Comparison of ENCODE assay signal across 12 mouse cellular contexts in genomic region chr2:180488210-180488751, GRCm38 (mm10). TPM values are rescaled to one million over a fixed set of nuclear protein-coding genes. Genes with fewer than 3 reads are reported as not detected.
DNase-seq lines count a peak whose midpoint lies in the region; ATAC-seq lines count a peak whose summit lies in the region.
"Had no signal": no experiment of that assay in that cellular context is flagged by ENCODE, and none has a peak within 500 bp of the region (broad histone marks: within the 10 kb centered on the region; RNA-seq: fewer than 3 reads in every experiment).

No protein-coding gene starts in this region.

- no peak for ATAC-seq in neural tube, embryonic 11.5 days (ENCODE audit: insufficient read depth, low FRiP score, low TSS enrichment)
- ATAC-seq in hindbrain, embryonic 12.5 days (ENCODE audit: low FRiP score) = peak; percentile 56
- 0 out of 2 replicates have a peak, but pooled peaks have one; percentile 9 for ATAC-seq in neural tube, embryonic 12.5 days (ENCODE audit: low FRiP score, low read depth)
- ATAC-seq in heart, embryonic 11.5 days (replicated peaks; ENCODE audit: insufficient number of reproducible peaks, low FRiP score, low TSS enrichment) = no peak

- 14% methylated on average over 17 of the region's 17 CpGs for WGBS in neural tube, embryonic 11.5 days
- WGBS in hindbrain, embryonic 12.5 days = 7% methylated on average over 17 of the region's 17 CpGs
- whole genome bisulfite sequencing in neural tube, embryonic 12.5 days = 13% methylated on average over 17 of the region's 17 CpGs
- 19% methylated on average over 17 of the region's 17 CpGs for WGBS in heart, embryonic 11.5 days (ENCODE audit: insufficient replicate concordance)

- no peaks in the 10 kb centered on the region for H3K27me3 ChIP-seq in neural tube, embryonic 11.5 days (ENCODE audit: control insufficient read depth, insufficient read depth, low read length)
- peaks cover 2% of the 10 kb centered on the region; the same call in 1 of the 2 replicates for H3K27me3 ChIP-seq in hindbrain, embryonic 12.5 days
- H3K27me3 ChIP-seq in neural tube, embryonic 12.5 days (replicated peaks) = no peaks in the 10 kb centered on the region
- peaks cover 16% of the 10 kb centered on the region for H3K27me3 ChIP-seq in heart, embryonic 11.5 days (ENCODE audit: control insufficient read depth, insufficient read depth, low read length)

- H3K36me3 ChIP-seq in neural tube, embryonic 11.5 days (ENCODE audit: control insufficient read depth, insufficient read depth, low read length) = no peaks in the 10 kb centered on the region
- no peaks in the 10 kb centered on the region for H3K36me3 ChIP-seq in hindbrain, embryonic 12.5 days
- H3K36me3 ChIP-seq in neural tube, embryonic 12.5 days = no peaks in the 10 kb centered on the region
- no peaks in the 10 kb centered on the region for H3K36me3 ChIP-seq in heart, embryonic 11.5 days (ENCODE audit: control insufficient read depth, insufficient read depth, low read length)
- H3K36me3 ChIP-seq: embryonic facial prominence, embryonic 13.5 days; liver, embryonic 15.5 days had no signal

- peaks cover 13% of the 10 kb centered on the region; the same call in 1 of the 2 replicates for H3K4me1 ChIP-seq in neural tube, embryonic 11.5 days (ENCODE audit: control insufficient read depth, insufficient read depth, low read length)
- peaks cover 20% of the 10 kb centered on the region for H3K4me1 ChIP-seq in hindbrain, embryonic 12.5 days
- H3K4me1 ChIP-seq in neural tube, embryonic 12.5 days = peaks cover 15% of the 10 kb centered on the region
- H3K4me1 ChIP-seq in heart, embryonic 11.5 days (ENCODE audit: control insufficient read depth, insufficient read depth, low read length) = no peaks in the 10 kb centered on the region
- H3K4me1 ChIP-seq: embryonic facial prominence, embryonic 13.5 days; liver, embryonic 15.5 days had no signal

- H3K9ac ChIP-seq in neural tube, embryonic 11.5 days (ENCODE audit: low read length) = peak overlapping the region; percentile 23
- 0 out of 2 replicates have a peak overlapping the region, but pooled peaks have one; percentile 9 for H3K9ac ChIP-seq in hindbrain, embryonic 12.5 days
- no peak overlapping the region for H3K9ac ChIP-seq in neural tube, embryonic 12.5 days
- no peak overlapping the region for H3K9ac ChIP-seq in heart, embryonic 11.5 days (ENCODE audit: low read depth, low read length)
- H3K9ac ChIP-seq: embryonic facial prominence, embryonic 13.5 days; liver, embryonic 15.5 days had no signal

- peak; percentile 56 for DNase-seq in neural tube, embryonic 11.5 days (ENCODE audit: low spot score)
- DNase-seq in neural tube, embryonic 10.5 days (ENCODE audit: extremely low spot score, low spot score) = no peak
- peak; percentile 72 for DNase-seq in embryo, embryonic 10.5 days (ENCODE audit: low spot score)
- DNase-seq in kidney, postnatal 4 days = no peak
- no peak for DNase-seq in kidney, postnatal 14 days
- DNase-seq: gastrocnemius, postnatal 10 days; thymus, adult 18-20 months had no signal

- H3K27ac ChIP-seq in neural tube, embryonic 11.5 days (ENCODE audit: low read depth, low read length) = no peak overlapping the region
- no peak overlapping the region; the same call in 1 of the 2 replicates for H3K27ac ChIP-seq in hindbrain, embryonic 12.5 days
- H3K27ac ChIP-seq in neural tube, embryonic 12.5 days = no peak overlapping the region
- H3K27ac ChIP-seq in heart, embryonic 11.5 days (ENCODE audit: low read depth, low read length) = no peak overlapping the region
- H3K27ac ChIP-seq: embryonic facial prominence, embryonic 13.5 days; liver, embryonic 15.5 days had no signal

- H3K9me3 ChIP-seq in neural tube, embryonic 11.5 days (ENCODE audit: control insufficient read depth, low read length) = no peaks in the 10 kb centered on the region
- no peaks in the 10 kb centered on the region for H3K9me3 ChIP-seq in hindbrain, embryonic 12.5 days (replicated peaks)
- no peaks in the 10 kb centered on the region for H3K9me3 ChIP-seq in neural tube, embryonic 12.5 days
- H3K9me3 ChIP-seq in heart, embryonic 11.5 days (replicated peaks; ENCODE audit: control insufficient read depth, low read length) = no peaks in the 10 kb centered on the region
- H3K9me3 ChIP-seq: embryonic facial prominence, embryonic 13.5 days; liver, embryonic 15.5 days had no signal

- peak overlapping the region; percentile 12; the same call in 1 of the 2 replicates for H3K4me3 ChIP-seq in neural tube, embryonic 11.5 days (ENCODE audit: low read depth, low read length)
- peak overlapping the region; percentile 12; the same call in 1 of the 2 replicates for H3K4me3 ChIP-seq in hindbrain, embryonic 12.5 days
- H3K4me3 ChIP-seq in neural tube, embryonic 12.5 days = no peak overlapping the region
- no peak overlapping the region for H3K4me3 ChIP-seq in heart, embryonic 11.5 days (ENCODE audit: low read depth, low read length)
- H3K4me3 ChIP-seq: embryonic facial prominence, embryonic 13.5 days; liver, embryonic 15.5 days had no signal

- H3K4me2 ChIP-seq in neural tube, embryonic 11.5 days (ENCODE audit: low read depth) = peak overlapping the region; percentile 31
- H3K4me2 ChIP-seq in hindbrain, embryonic 12.5 days (replicated peaks) = peak overlapping the region; percentile 42
- H3K4me2 ChIP-seq in neural tube, embryonic 12.5 days (replicated peaks) = peak overlapping the region; percentile 55
- no peak overlapping the region for H3K4me2 ChIP-seq in heart, embryonic 11.5 days
- H3K4me2 ChIP-seq: embryonic facial prominence, embryonic 13.5 days; liver, embryonic 15.5 days had no signal

RNA-seq across cellular contexts. Expression of gene Ntsr1, which starts 11.5 kb away (rescaled TPM):
- 0.15 and 0.69 TPM in 2 replicates for polyA plus RNA-seq in neural tube, embryonic 11.5 days (2014; fragmentation: Nextera tagmentation; extraction: Ambion mirVana)
- 0.40 and 0.43 TPM in 2 replicates for polyA plus RNA-seq in hindbrain, embryonic 12.5 days (2016; fragmentation: Nextera tagmentation; extraction: Ambion mirVana)
- 0.28 and 0.32 TPM in 2 replicates for polyA plus RNA-seq in neural tube, embryonic 12.5 days (2016; fragmentation: Nextera tagmentation; extraction: Ambion mirVana)
- polyA plus RNA-seq in heart, embryonic 11.5 days (2014; fragmentation: Nextera tagmentation; extraction: Ambion mirVana) = 0.36 and 0.52 TPM in 2 replicates

RNA-seq across cellular contexts. Expression of gene Slco4a1, which starts 32.2 kb away (rescaled TPM):
- polyA plus RNA-seq in neural tube, embryonic 11.5 days (2014; fragmentation: Nextera tagmentation; extraction: Ambion mirVana) = 3.6 and 6.2 TPM in 2 replicates
- 3.2 and 3.4 TPM in 2 replicates for polyA plus RNA-seq in hindbrain, embryonic 12.5 days (2016; fragmentation: Nextera tagmentation; extraction: Ambion mirVana)
- 6.0 and 7.8 TPM in 2 replicates for polyA plus RNA-seq in neural tube, embryonic 12.5 days (2016; fragmentation: Nextera tagmentation; extraction: Ambion mirVana)
- 0.35 TPM in 1 of 2 replicates, not detected in the other for polyA plus RNA-seq in heart, embryonic 11.5 days (2014; fragmentation: Nextera tagmentation; extraction: Ambion mirVana)

Comparison
In these comparisons a context has a peak if more than half of its experiments do, and no peak if none do; other contexts are left out.
1. ATAC-seq: peak in hindbrain, embryonic 12.5 days (single experiment) and neural tube, embryonic 12.5 days (single experiment); none in neural tube, embryonic 11.5 days (single experiment) and heart, embryonic 11.5 days (single experiment).
2. DNase-seq: peak in neural tube, embryonic 11.5 days (single experiment) and embryo, embryonic 10.5 days (single experiment); none in neural tube, embryonic 10.5 days (single experiment), kidney, postnatal 4 days (0 of 2) and kidney, postnatal 14 days (single experiment).
3. H3K4me3 ChIP-seq: peak in neural tube, embryonic 11.5 days (single experiment) and hindbrain, embryonic 12.5 days (single experiment); none in neural tube, embryonic 12.5 days (single experiment) and heart, embryonic 11.5 days (single experiment).
4. H3K9ac ChIP-seq: peak in neural tube, embryonic 11.5 days (single experiment) and hindbrain, embryonic 12.5 days (single experiment); none in neural tube, embryonic 12.5 days (single experiment) and heart, embryonic 11.5 days (single experiment).